Mouse (Mus musculus): ENCODE measurements around the gene Spaca9. TPM values are rescaled to one million over a fixed set of nuclear protein-coding genes. Genes with fewer than 3 reads are reported as not detected.

Spaca9 gene
- 1 to 10 TPM in 1 of 3 experiments, not detected in 2; 1.1 TPM for polyA plus RNA-seq (2017; shearing (Covaris generic))

DNA sequence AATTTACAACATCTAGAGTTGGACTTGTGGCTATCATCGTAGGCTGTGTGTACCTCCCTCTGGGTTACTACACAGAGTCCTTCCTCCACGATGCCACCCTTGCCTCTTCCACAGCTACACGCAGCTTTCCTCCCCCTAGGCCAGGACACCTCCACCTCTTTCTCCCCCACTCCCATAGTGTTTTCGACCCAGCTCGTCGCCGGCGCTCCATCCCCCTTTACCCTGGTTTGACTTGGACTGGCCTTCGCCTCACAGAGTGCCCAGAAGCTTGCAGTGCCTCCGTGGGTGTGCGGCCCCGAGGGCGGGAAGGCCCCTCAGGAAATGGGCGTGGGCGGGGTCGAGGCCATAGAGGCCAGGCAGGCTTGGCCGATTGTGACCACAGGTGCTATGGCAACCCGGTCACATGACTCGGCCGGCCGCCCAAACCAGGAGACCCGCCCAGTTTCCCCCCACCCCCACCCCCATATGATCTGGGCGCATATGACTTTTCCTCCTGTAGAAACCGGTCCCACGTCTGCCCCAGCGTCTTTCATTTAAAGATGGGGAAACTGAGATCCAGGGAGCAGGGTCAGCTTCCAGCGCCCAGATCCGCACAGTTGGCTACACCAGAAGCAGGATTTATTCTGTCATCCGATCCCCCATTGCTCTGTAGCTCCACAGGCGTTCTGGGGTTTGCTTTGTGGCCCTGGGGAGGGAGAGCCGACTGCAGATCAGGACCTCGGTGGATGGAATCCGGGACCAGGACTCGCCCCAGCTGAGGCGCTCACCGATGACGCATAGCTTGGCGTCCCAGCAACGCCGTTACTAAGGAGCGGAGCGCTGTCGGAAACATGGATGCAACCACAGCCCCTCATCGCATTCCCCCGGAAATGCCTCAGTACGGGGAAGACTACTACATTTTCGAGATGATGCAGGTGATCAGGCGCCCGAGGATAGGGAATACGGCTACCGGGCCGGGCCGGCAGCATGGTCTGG, at the start of gene Spaca9, which contains the start of gene Ak8:
Gene Spaca9 (minus strand): TSS at position 367 of the 975 bp plus-strand sequence.
Gene Ak8 (plus strand): TSS at position 804 of the 975 bp plus-strand sequence.
- ATAC-seq: no peak

DNA sequence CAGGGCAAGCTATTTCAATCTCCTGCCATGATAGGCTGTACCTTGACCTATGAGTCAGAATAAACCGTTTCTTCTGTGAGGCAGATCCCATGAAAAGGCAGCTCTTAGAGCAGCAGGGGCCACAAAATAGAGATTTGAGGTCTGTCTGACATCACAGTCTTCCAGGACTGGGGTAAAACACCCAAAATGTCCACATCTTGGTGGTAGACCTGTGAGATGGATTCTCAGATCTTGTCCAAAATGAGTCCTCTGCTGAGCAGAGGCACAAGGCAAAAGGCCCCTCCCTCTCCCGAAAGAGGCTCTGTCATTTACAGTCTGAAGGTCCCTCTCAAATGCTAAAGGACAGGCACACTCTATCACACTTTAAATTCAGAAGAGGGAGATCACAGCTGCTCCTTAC, 48.2 kb upstream of the Spaca9 start:
- ATAC-seq: no peak

DNA sequence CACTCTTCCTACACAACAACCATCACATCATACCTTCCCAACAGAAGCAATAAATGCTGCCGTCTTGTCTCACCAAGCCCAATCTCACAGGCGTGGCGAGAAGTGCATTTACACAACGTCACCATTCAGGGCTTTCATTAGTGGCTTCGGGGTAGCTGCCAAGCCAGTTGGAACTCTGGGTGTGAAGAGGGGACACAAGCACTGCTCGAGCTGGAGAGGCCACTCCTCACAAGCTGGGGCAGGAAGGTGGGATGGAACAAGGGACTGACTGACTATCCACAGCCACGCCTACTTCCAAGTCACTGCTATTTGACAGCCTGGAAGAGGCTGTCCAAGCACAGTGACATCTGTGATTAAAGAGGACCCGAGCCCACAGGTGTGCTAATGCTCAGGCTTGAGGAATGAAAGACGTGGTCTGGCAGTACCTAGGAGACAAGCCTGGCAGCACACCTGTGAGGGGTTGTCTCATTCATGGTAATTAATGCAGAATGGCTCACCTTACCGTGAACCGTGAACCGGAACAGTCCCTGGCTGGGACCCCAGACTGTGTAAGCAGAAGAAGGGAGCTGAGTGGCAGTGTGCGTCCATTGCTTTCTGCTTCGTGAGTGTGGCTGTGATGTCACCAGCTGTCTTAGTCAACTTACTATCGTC, 47.3 kb upstream of the Spaca9 start:
- ATAC-seq: no peak

DNA sequence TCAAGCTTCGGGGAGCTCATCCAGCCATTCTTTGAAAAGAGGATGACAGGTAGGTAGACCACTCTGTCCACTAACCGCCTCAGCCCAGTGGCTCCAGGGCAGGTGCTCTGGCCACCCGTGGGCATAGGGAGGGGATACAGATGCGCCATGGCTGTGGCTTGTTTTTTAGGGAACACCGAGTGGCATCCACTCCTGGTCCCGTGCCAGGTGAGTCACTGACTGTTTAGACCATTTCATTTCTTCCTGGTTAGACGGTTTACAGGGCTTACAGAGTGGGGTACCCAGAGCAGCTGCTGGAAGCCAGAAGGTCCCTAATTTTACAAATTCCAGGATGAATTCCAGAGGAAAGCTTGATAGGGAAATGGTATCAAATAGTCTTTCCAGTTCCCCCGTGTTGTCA, 43.2 kb upstream of the Spaca9 start:
- ATAC-seq: no peak

DNA sequence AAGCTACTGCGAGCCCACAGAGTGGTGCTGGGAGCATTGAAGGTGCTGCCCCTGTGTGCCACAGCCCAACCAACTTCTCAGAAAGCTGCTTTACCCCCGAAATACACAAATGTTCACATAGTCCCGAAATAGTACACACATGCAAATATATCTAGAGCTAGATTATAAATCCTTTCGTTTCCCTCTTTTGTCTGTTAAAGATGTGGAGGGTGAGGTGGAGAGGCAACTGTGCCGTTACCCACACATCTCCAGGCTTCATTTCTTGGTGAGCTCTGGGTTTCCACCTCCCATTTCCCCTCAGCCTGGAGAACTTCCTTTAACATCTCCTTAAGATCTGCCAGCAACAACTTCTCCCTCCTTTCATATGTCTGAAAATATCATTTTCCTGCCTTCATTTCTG, 40.6 kb upstream of the Spaca9 start:
- ATAC-seq: no peak

DNA sequence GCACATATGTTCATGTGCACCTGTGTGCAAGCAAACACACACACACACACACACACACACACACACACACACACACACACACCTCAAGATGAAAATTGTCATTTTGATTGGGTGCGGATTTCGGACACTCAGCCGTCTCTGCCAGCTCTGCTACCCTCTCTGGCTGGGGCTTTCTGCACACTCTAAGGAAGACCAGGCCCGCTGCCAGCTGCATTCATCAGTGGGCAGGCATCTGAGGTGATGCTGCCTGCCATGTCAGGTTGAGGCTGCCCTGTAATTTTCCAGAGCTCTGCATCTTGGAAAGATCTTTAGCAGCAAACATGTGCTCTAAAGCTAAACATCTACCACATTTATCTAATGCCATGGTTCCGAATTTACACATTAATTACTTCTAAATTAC, 37.6 kb upstream of the Spaca9 start:
- ATAC-seq: no peak

DNA sequence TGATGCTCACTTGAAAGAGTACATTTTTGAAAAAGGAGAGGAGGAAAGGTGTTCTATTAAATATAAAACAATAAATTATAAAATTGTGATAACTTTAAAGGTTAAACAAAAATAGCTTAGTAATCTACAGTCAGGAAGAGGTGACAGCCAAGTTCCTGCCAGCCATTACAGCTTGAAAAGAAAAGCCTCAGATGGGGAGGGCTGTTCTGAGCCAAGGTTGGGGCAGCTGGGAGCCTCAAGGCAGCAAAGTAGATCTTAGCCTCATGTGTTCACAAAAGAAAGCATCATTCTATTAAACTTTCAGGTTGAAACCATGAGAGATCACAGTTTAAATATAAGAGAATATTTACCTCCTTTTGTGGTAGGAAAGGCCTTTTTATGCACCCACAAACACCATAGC, 31.1 kb upstream of the Spaca9 start:
- no peak for ATAC-seq

DNA sequence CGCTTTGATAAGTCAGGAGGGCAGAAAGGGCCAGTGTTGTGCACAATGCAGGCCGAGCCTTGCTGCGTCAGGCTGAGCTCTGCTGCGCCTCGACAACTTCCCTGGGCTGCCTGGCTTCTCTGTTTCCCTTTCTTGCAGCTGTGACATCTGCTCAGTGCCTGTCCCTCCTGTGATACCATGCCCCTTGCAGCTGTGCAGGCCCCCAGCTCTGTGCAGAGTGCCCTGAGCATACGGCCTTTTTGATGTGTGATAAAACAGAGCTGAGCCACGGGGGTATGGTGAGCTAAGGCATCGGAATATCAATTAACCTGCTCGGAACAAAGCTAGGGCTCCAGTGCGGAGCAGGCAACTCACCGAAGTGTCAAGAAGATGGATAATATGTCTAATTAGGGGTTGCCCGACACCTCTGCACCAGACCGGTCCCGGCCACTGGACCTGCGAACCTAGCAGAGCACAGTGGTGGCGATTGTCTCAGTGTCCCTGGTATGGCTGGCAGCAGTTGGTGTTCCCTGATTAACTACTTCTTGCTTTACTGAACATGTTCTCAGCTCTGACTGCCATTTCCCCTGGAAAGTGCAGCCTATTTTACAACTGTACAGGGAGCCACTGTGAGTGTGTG, 28.4 kb upstream of the Spaca9 start:
- ATAC-seq: no peak

DNA sequence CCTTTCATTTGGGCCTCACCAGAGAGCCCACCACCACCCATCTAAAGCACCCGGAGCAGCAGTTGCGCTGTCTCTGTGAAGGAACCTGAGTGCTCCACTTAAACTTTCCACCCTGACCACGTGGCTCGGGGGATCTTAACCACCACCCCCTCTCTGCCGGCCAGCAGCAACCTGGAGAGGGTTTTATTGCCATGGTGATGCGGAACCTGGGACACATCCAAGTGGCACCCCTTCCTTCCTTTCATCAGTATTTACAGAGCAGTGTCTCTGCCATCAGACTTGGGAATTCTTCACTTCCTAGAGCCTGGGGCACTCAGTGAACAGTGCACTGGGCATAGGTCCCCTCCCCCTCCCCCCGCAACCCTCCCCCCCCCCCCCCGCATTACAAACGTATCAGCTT, 24.4 kb upstream of the Spaca9 start:
- ATAC-seq: no peak

DNA sequence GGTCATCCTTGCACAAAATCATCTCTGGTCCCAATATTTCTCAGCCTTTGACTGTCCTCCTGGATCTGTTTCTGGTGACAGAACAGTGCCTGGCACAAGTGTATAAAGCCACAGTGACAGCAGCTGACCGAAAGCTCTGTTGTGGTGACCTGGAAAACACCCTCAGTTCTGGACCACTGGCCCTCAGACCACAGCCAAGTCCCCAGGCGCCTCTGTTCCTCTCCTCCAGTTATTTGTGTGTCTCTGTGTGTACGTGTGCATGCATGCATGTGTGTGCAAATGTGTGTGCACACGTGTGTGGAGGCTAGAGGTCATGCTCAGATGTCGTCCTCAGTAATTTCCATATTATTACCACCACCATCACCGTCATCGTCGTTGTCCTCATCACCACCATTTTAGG, 22.9 kb upstream of the Spaca9 start:
- no peak for ATAC-seq

DNA sequence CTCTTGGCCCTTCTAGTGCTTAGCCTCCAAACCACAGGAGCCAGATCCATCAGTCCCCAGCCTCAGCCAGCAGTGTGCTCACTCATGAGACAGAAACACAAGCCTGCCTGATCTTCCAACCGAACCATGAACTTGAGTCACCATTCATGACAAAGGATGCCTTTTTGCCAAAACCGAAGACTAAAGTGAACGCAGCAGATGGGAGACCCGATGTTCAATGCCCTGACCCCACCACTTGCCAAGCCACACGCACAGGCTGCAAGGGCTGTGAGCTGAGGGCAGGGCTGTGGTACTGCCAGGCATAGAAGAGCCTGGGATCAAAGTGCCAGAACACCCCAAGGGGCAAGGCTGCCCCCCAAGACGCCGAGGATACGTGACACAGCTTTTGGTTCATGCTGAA, 13.5 kb upstream of the Spaca9 start:
- no peak for ATAC-seq

DNA sequence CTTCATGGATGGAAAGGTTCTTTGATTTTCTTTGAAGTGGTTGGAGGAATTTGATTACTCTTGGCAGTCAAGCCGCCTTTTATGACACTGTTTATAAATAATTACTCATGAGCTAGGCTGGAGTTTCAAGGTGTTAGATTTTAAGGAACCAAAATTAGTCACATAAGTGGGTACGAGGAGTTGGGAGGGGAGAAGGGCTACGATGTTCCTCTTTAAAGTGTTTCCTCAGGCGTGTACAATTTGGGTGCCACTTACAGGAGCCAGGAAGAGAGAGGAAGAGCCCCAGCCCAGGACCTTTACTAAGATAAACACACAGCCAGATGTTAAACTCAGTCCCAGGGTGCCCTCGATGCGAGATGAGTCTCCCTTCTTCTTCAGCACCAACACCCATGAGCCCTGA, 7.3 kb upstream of the Spaca9 start:
- ATAC-seq: no peak

DNA sequence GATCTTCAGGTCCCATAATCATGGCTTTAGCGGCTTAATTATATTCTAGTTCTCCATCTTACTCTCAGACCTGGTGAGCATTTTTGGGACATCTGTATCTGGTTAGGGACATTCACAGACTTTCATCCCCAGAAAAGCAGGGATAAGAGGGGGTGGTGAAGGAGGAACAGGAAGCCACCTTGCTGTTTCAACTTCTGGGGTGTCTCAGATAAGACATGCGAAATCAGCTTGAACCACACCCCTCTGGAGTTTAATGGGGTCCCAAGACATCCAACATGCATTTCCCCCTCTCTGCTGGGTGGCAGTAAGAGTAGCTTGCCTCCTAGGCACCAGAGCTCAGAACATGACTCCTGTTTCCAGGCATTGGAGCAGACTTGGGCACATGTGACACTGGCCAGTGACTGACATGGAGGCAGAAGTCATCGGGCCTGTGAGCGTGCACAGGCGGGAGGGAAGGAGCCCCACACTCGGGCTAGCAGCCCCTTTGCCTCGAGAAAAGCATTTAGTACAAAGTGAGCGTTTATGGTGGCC, 6.6 kb upstream of the Spaca9 start:
- no peak for ATAC-seq

DNA sequence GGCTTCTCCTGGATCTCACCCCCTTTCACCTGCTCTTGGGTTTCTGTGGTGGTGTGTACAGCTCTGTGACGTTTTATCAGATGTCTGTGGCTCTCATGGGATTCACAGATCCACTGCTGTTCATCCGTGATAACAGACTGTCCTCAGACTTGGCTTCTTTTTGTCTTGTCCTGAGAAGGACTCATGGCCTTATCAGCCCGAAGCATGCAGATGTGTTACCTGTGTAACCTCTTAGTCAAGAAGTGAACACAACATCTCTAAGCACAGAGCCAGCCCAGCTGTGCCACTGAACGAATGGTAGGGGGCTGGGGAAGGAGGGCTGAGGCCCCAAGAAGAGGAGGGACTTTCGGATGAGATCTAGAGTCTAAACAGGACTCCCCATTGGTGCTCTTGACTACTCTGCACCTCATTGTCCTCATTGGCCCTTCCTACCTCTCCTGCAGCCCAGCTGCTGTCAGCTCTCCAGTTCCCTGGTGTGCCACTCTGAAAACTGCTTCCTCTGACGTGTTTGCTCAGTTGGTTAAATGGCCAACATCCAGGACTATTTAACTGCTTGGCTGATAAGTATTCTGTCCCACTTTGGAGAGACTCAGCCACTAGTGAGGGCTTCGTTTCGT, 2.2 kb upstream of the Spaca9 start:
- ATAC-seq: no peak

DNA sequence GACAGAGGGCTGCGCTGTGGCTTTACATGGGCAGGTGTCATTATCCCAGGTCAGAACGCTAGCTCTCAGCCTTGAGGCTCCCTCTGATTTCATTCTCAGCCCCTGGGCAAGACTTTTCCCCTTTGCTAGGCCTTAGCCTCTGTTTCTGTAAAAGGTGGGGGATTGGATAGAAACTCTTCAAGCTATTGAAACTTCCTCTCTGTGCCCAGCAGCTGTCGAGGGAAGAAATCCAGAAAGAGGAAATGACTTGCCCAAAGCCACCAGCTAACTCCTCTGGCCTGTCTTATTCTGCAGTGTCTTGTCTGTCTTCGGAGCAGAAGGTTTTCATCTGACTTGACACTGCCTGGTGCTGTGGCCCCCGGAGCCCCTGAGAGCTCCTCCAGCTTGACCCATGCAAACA, 961 bp downstream of the Spaca9 start:
- ATAC-seq: no peak

DNA sequence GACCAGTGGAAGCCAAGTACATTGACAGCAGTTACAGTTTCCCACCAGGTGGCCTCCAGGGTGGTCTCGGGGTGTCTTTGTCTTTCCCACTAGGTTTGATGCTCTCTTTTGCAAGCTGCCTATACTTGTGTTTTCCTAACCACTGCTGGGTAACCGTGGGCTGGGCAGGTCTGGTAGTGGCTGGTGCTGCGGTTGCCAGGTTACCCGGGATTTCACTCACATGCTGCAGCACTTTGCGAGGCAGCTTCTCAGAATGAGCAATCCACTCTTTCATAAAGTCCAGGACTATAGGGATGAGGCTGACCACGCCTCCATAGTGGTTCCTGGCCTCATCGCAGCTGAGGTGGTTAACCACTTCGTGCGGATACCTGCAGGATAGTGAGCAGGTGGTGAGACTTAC, 6.8 kb downstream of the Spaca9 start:
- ATAC-seq: no peak

DNA sequence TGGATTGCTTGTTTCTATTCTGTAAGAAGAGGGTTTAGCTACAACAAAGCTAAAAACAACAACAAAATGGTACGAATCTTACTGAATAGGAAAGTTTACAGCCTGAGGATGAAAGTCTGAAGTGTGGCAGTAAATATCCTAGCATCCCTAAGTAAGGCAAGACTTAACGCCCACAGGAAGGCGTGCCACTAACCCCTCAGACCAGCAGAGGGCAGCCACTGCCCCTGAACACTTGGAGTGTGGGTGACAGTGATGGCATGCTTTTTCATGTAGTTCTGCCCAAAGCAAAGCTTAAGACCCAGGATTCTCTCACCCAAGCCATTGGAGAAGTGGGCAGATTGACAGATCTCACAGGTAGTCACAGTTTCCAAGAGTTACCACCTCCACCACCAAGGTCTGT, 11.1 kb downstream of the Spaca9 start:
- ATAC-seq: no peak

DNA sequence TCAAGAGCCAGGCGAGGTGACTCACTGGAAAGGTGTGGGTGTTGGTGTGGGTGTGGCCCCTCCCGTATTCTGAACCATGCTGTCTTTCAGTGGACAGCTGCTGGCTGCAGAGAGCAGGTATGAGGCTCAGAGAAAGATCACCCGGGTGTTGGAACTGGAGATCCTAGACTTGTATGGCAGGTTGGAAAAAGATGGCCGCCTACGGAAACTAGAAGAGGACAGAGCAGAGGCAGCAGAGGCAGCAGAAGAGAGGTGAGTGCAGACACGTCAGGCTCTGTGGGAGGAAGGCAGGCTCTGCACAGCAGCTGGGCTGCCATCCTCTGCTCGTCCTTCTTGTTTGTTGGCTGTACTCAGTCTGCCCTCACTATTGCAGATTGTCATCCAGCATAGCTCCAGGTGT, 13.6 kb downstream of the Spaca9 start:
- no peak for ATAC-seq

DNA sequence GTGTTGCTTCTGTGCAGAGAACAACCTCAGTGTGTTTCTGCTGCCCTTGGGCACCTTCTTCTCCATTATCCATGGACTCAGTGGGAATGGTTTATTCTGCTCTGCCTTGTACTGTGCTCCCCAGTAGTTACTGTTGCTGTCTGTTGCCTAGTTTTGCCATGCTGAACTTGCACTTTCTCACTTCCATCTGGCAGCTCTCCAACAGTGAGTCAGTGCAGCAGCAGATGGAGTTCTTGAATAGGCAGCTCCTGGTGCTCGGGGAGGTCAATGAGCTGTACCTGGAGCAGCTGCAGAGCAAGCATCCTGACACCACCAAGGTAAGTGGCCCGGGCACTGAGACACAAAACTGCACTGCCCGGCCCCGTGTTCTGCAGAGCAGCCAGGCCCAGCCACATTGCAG, 17.8 kb downstream of the Spaca9 start:
- no peak for ATAC-seq

DNA sequence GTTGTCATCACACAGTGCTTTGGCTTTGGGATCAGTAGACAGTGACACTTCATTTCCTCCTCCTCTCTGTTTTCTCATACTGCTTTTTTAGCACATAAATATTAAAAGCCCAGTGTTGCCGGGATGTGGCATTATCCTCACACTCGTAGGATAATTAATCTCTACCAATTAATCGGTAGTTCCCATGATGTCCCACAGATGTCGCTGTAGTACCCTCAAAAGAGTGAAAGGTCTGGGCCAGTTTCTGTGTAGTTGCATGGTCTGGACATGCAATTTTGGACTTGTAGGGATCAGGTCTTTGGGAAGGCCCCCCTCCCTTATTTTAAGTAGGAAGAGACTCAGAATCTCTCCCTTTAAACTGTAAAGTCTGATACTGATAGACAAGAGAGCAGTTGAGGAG, 18.8 kb downstream of the Spaca9 start:
- ATAC-seq: no peak

DNA sequence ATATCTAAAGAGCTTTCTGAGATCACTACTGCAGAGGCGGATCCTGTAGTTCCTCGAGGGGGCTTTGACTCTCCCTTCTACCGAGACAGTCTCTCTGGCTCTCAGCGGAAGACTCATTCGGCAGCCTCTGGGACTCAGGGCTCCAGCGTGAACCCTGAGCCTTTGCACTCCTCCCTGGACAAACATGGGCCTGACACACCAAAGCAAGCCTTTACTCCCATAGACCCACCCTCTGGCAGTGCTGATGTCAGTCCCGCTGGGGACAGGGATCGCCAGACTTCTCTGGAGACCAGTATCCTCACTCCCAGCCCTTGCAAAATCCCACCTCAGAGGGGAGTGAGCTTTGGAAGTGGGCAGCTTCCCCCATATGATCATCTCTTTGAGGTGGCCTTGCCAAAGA, 23.5 kb downstream of the Spaca9 start:
- ATAC-seq: no peak

DNA sequence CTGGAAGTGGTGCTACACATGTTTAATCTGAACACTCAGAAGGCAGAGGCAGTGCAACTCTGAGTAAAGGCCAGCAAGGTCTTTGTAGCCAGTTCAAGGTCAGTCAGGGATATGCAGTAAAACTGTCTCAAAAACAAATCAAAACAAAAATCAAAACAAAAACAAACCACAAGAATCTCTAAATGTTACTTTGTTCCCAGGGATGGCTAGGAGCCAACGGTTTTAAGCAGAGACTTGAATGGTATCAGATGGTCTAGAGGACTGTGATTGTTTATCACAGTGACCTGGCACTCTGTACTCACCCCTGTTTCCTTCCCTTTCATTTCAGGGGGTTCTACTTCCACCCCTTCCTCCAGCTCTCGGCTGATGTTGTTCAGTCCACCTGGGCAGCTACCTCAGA, 28.1 kb downstream of the Spaca9 start:
- ATAC-seq: no peak

DNA sequence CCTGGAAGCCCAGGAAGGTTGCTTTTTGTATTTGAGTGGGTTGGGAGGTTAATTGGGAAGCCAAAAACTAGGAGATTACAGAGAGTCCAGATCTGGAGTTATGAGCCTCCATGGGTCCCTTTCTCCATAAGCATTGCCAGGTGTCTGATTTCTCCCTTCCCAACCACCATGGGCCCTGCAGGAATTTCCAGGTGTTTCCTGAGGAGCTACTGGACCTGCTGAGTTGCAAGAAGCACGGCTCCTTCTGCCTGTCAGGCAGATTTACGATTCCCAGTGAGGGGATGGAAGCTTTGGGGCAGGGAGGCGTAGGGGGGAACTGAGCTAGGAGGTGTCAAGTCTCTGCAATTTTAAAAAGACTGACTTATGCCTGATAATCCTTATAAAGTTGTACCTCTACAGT, 33.7 kb downstream of the Spaca9 start:
- ATAC-seq: no peak

Measured in inflammation-experienced regulatory T-cells, adult 6 months (primary cell).